Mouse (Mus musculus): Measurements from ENCODE around the gene Syn1. TPM values are rescaled to one million over a fixed set of nuclear protein-coding genes. Genes with fewer than 3 reads are reported as not detected.

Syn1 gene
- polyA plus RNA-seq, 1 experiment from 2014 or later, result 65.0 TPM

- Histone ChIP-seq H3K9ac (no peak overlapping the region), H3K9me3 (no peaks in the 10 kb centered on the region), H3K4me2 (no peak overlapping the region), H3K4me1 (replicated peaks) (peaks cover 13% of the 10 kb centered on the region), H3K27me3 (no peaks in the 10 kb centered on the region), H3K4me3 (no peak overlapping the region), H3K27ac (replicated peaks) (no peak overlapping the region), H3K36me3 (peaks cover 60% of the 10 kb centered on the region)
- WGBS, result 95% methylated on average over 7 of the region's 7 CpGs
- ATAC-seq (ENCODE audit: low read depth), result no peak
These were observed 67.0 kb downstream of the Syn1 start for GRCm38 (mm10) chrX:20853794-20854193.

- Histone ChIP-seq H3K27me3 (no peaks in the 10 kb centered on the region), H3K9me3 (no peaks in the 10 kb centered on the region), H3K4me1 (replicated peaks) (peaks cover 13% of the 10 kb centered on the region), H3K27ac (replicated peaks) (peak overlapping the region; percentile 81), H3K4me2 (peak overlapping the region; percentile 73), H3K36me3 (peaks cover 28% of the 10 kb centered on the region), H3K9ac (peak overlapping the region; percentile 84), H3K4me3 (peak overlapping the region; percentile 62)
- peak; percentile 98 for ATAC-seq (ENCODE audit: low read depth)
- WGBS, result 17% methylated on average over 42 of the region's 42 CpGs
These were observed 72.4 kb downstream of the Syn1 start for GRCm38 (mm10) chrX:20848256-20848984.

GRCm38 (mm10) chrX:20847816-20848215 lies 73.0 kb downstream of the Syn1 start:
- Histone ChIP-seq H3K4me2 (peak overlapping the region; percentile 50), H3K9me3 (no peaks in the 10 kb centered on the region), H3K4me3 (peak overlapping the region; percentile 62), H3K4me1 (replicated peaks) (peaks cover 13% of the 10 kb centered on the region), H3K27ac (replicated peaks) (peak overlapping the region; percentile 76), H3K9ac (no peak overlapping the region), H3K27me3 (no peaks in the 10 kb centered on the region), H3K36me3 (peaks cover 22% of the 10 kb centered on the region)
- ATAC-seq (ENCODE audit: low read depth), result peak; percentile 24; the same call in 1 of the 2 replicates
- WGBS, result 19% methylated on average over 2 of the region's 2 CpGs

GRCm38 (mm10) chrX:20847232-20847631 lies 73.6 kb downstream of the Syn1 start:
- H3K27ac ChIP-seq (replicated peaks), result 0 out of 2 replicates have a peak overlapping the region, but pooled peaks have one; percentile 76
- H3K4me3 ChIP-seq, result no peak overlapping the region
- H3K27me3 ChIP-seq, result no peaks in the 10 kb centered on the region
- peaks cover 22% of the 10 kb centered on the region for H3K36me3 ChIP-seq
- WGBS, result 91% methylated on average over 3 of the region's 3 CpGs
- no peak overlapping the region for H3K4me2 ChIP-seq
- H3K9ac ChIP-seq, result no peak overlapping the region
- H3K4me1 ChIP-seq (replicated peaks), result peaks cover 13% of the 10 kb centered on the region
- ATAC-seq (ENCODE audit: low read depth), result no peak
- no peaks in the 10 kb centered on the region for H3K9me3 ChIP-seq

GRCm38 (mm10) chrX:20828934-20829333 lies 91.9 kb downstream of the Syn1 start:
- H3K9ac ChIP-seq, result no peak overlapping the region
- ATAC-seq (ENCODE audit: low read depth), result no peak

GRCm38 (mm10) chrX:20819708-20820426 lies 100.9 kb downstream of the Syn1 start:
- Histone ChIP-seq H3K4me1 (replicated peaks) (no peaks in the 10 kb centered on the region; the same call in 1 of the 2 replicates), H3K36me3 (no peaks in the 10 kb centered on the region), H3K4me3 (peak overlapping the region; percentile 27), H3K9me3 (no peaks in the 10 kb centered on the region), H3K27ac (replicated peaks) (peak overlapping the region; percentile 83), H3K9ac (peak overlapping the region; percentile 50; the same call in 1 of the 2 replicates), H3K4me2 (peak overlapping the region; percentile 53), H3K27me3 (no peaks in the 10 kb centered on the region)
- WGBS, result 40% methylated on average over 7 of the region's 8 CpGs
- peak; percentile 75 for ATAC-seq (ENCODE audit: low read depth)

More at GRCm38 (mm10) chrX:20828934-20829333, 91.9 kb downstream of the Syn1 start:
- H3K4me3 ChIP-seq, result no peak overlapping the region
- no peaks in the 10 kb centered on the region for H3K36me3 ChIP-seq
- no peak overlapping the region for H3K4me2 ChIP-seq
- no peaks in the 10 kb centered on the region for H3K9me3 ChIP-seq
- H3K4me1 ChIP-seq (replicated peaks), result no peaks in the 10 kb centered on the region
- WGBS, result 31% methylated on average over 5 of the region's 5 CpGs
- H3K27me3 ChIP-seq, result no peaks in the 10 kb centered on the region
- no peak overlapping the region for H3K27ac ChIP-seq (replicated peaks)

- Histone ChIP-seq H3K9ac (peak overlapping the region; percentile 50; the same call in 1 of the 2 replicates), H3K4me2 (peak overlapping the region; percentile 53), H3K4me3 (peak overlapping the region; percentile 27), H3K4me1 (replicated peaks) (no peaks in the 10 kb centered on the region; the same call in 1 of the 2 replicates), H3K27me3 (no peaks in the 10 kb centered on the region), H3K9me3 (no peaks in the 10 kb centered on the region), H3K27ac (replicated peaks) (peak overlapping the region; percentile 83), H3K36me3 (no peaks in the 10 kb centered on the region)
- WGBS, result 20% methylated on average over 19 of the region's 19 CpGs
- peak; percentile 95 for ATAC-seq (ENCODE audit: low read depth)
These were observed 101.6 kb downstream of the Syn1 start for GRCm38 (mm10) chrX:20819204-20819628.

GRCm38 (mm10) chrX:20816974-20817373 lies 103.8 kb downstream of the Syn1 start:
- H3K36me3 ChIP-seq, result no peaks in the 10 kb centered on the region
- H3K4me2 ChIP-seq, result no peak overlapping the region
- WGBS, result 75% methylated on average over 6 of the region's 6 CpGs
- no peak overlapping the region for H3K4me3 ChIP-seq
- H3K9ac ChIP-seq, result no peak overlapping the region
- no peaks in the 10 kb centered on the region for H3K9me3 ChIP-seq
- H3K27ac ChIP-seq (replicated peaks), result no peak overlapping the region
- ATAC-seq (ENCODE audit: low read depth), result no peak
- no peaks in the 10 kb centered on the region; the same call in 1 of the 2 replicates for H3K4me1 ChIP-seq (replicated peaks)
- H3K27me3 ChIP-seq, result no peaks in the 10 kb centered on the region

Small RNAs within 50 kb of the gene (microRNA-seq; reads per million reads assigned to microRNA genes)
- gene Gm24824, result not detected
- 0.44 reads per million for gene Mir5617

Other genes starting within 250 kb of the Syn1 start
- 145 and 146 TPM in 2 replicates for gene Cdk16, start 233.1 kb downstream of the Syn1 start, polyA plus RNA-seq (2015; fragmentation: Nextera tagmentation; extraction: Ambion mirVana)
- gene Usp11, start 217.1 kb downstream of the Syn1 start, polyA plus RNA-seq (2015; fragmentation: Nextera tagmentation; extraction: Ambion mirVana), result 91.5 and 94.7 TPM in 2 replicates
- 268 and 277 TPM in 2 replicates for gene Araf, start 123.2 kb downstream of the Syn1 start, polyA plus RNA-seq (2015; fragmentation: Nextera tagmentation; extraction: Ambion mirVana)
- 5.0 and 5.3 TPM in 2 replicates for gene Timp1, start 50.8 kb downstream of the Syn1 start, polyA plus RNA-seq (2015; fragmentation: Nextera tagmentation; extraction: Ambion mirVana)
- gene Cfp, start 10.6 kb upstream of the Syn1 start, polyA plus RNA-seq (2015; fragmentation: Nextera tagmentation; extraction: Ambion mirVana), result 4.7 and 5.8 TPM in 2 replicates
- 16.1 and 16.4 TPM in 2 replicates for gene Elk1, start 29.6 kb upstream of the Syn1 start, polyA plus RNA-seq (2015; fragmentation: Nextera tagmentation; extraction: Ambion mirVana)
- gene Uxt, start 41.0 kb upstream of the Syn1 start, polyA plus RNA-seq (2015; fragmentation: Nextera tagmentation; extraction: Ambion mirVana), result 40.3 and 47.8 TPM in 2 replicates
- gene Zfp182, start 141.3 kb upstream of the Syn1 start, polyA plus RNA-seq (2015; fragmentation: Nextera tagmentation; extraction: Ambion mirVana), result 8.9 and 9.0 TPM in 2 replicates
- gene Spaca5, start 147.4 kb upstream of the Syn1 start, polyA plus RNA-seq (2015; fragmentation: Nextera tagmentation; extraction: Ambion mirVana), result not detected in 2 replicates
- 3.9 and 4.1 TPM in 2 replicates for gene Zfp300, start 168.5 kb upstream of the Syn1 start, polyA plus RNA-seq (2015; fragmentation: Nextera tagmentation; extraction: Ambion mirVana)
- not detected in 2 replicates for gene Ssxa1, start 194.8 kb upstream of the Syn1 start, polyA plus RNA-seq (2015; fragmentation: Nextera tagmentation; extraction: Ambion mirVana)

Measured in neural tube, embryonic 13.5 days (tissue).